ENCODE assay signal across 7 mouse cellular contexts in genomic region chr1:37430297-37430840, GRCm38 (mm10). TPM values are rescaled to one million over a fixed set of nuclear protein-coding genes. Genes with fewer than 3 reads are reported as not detected.
DNase-seq lines count a peak whose midpoint lies in the region; ATAC-seq lines count a peak whose summit lies in the region.

No protein-coding gene starts in this region.

- H3K27me3 ChIP-seq in midbrain, embryonic 13.5 days = no peaks in the 10 kb centered on the region

- peak overlapping the region; percentile 84 for H3K9ac ChIP-seq in midbrain, embryonic 13.5 days (replicated peaks)

- H3K4me3 ChIP-seq in midbrain, embryonic 13.5 days (replicated peaks) = peak overlapping the region; percentile 85

- peak overlapping the region; percentile 89 for H3K4me2 ChIP-seq in midbrain, embryonic 13.5 days (replicated peaks)

- H3K36me3 ChIP-seq in midbrain, embryonic 13.5 days = peaks cover 47% of the 10 kb centered on the region

- WGBS in midbrain, embryonic 13.5 days = 2% methylated on average over 40 of the region's 40 CpGs

- H3K4me1 ChIP-seq in midbrain, embryonic 13.5 days (replicated peaks) = peaks cover 37% of the 10 kb centered on the region

- DNase-seq in urinary bladder, postnatal 25 days (ENCODE audit: low spot score) = peak; percentile 20
- no peak for DNase-seq in urinary bladder, postnatal 10 days (ENCODE audit: low spot score)
- peak; percentile 18 to 61 for DNase-seq in kidney, postnatal 25 days
- DNase-seq in cerebellum, adult 18-20 months = no peak
- no peak for DNase-seq in layer of hippocampus, postnatal 36 days

- no peaks in the 10 kb centered on the region for H3K9me3 ChIP-seq in midbrain, embryonic 13.5 days

- peak overlapping the region; percentile 57 for H3K27ac ChIP-seq in midbrain, embryonic 13.5 days

- ATAC-seq in erythroid progenitor cell, adult 5-6 weeks (replicated peaks; ENCODE audit: low FRiP score, poor library complexity, severe bottlenecking) = peak; percentile 65
- ATAC-seq in midbrain, embryonic 13.5 days = peak; percentile 24

RNA-seq across cellular contexts. Expression of gene Unc50, which starts 0.4 kb away (rescaled TPM):
- total RNA-seq in erythroid progenitor cell, adult 5-6 weeks (2015; ENCODE audit: low replicate concordance) = 27.7 and 39.6 TPM in 2 replicates
- total RNA-seq in erythroid progenitor cell, adult 5-6 weeks (2017; ENCODE audit: low replicate concordance) = 7.6 and 16.2 TPM in 2 replicates
- 127 and 131 TPM in 2 replicates for polyA plus RNA-seq in midbrain, embryonic 13.5 days (2015; fragmentation: Nextera tagmentation; extraction: Ambion mirVana)
- 10 to 100 TPM; 57.5 to 57.8 TPM for total RNA-seq in layer of hippocampus, postnatal 36 days (2021)

RNA-seq across cellular contexts. Expression of gene Coa5, which starts 0.5 kb away (rescaled TPM):
- 25.6 and 26.0 TPM in 2 replicates for total RNA-seq in erythroid progenitor cell, adult 5-6 weeks (2015; ENCODE audit: low replicate concordance)
- total RNA-seq in erythroid progenitor cell, adult 5-6 weeks (2017; ENCODE audit: low replicate concordance) = 11.6 and 17.6 TPM in 2 replicates
- 52.8 and 54.4 TPM in 2 replicates for polyA plus RNA-seq in midbrain, embryonic 13.5 days (2015; fragmentation: Nextera tagmentation; extraction: Ambion mirVana)
- 10 to 100 TPM; 61.9 to 64.0 TPM for total RNA-seq in layer of hippocampus, postnatal 36 days (2021)

Comparison
In these comparisons a context has a peak if more than half of its experiments do, and no peak if none do; other contexts are left out.
1. DNase-seq: peak in urinary bladder, postnatal 25 days (single experiment) and kidney, postnatal 25 days (2 of 2); none in urinary bladder, postnatal 10 days (single experiment), cerebellum, adult 18-20 months (0 of 2) and layer of hippocampus, postnatal 36 days (0 of 2).